Mouse (Mus musculus) brain, embryonic 14.5 days (tissue): ENCODE measurements around the gene A630023A22Rik.

Experiments
- CTCF ChIP-seq: fragments of 200-500 bp; IDR thresholded peaks from 2 replicates; pipeline ENCODE4 v1.5.1; 2012; ENCODE audit warnings: inconsistent platforms, mild to moderate bottlenecking, moderate library complexity, borderline replicate concordance; ENCODE audit not compliant: insufficient read depth, insufficient read length; ENCODE audit errors: extremely low read depth
- POLR2A ChIP-seq: fragments of 200-500 bp; IDR thresholded peaks from 2 replicates; pipeline ENCODE4 v1.6.1; 2012; ENCODE audit warnings: mild to moderate bottlenecking, inconsistent platforms, borderline replicate concordance; ENCODE audit not compliant: poor library complexity, insufficient read depth, insufficient read length, severe bottlenecking; ENCODE audit errors: extremely low read depth

- TF ChIP-seq POLR2A (no peak), CTCF (no peak)
These were observed at the start of gene A630023A22Rik for GRCm38 (mm10) chr14:34102601-34103000.
